Mouse (Mus musculus) heart, embryonic 16.5 days (tissue): Measurements from ENCODE around the gene Krt7. TPM values are rescaled to one million over a fixed set of nuclear protein-coding genes. Genes with fewer than 3 reads are reported as not detected.

Experiments
- ATAC-seq: fragments of 200-750 bp; cut with Nextera tagmentation; replicated peaks from 2 replicates; pipeline ENCODE4 v1.8.0; 2017; ENCODE audit warnings: moderate number of reproducible peaks; ENCODE audit not compliant: insufficient read depth, low FRiP score; ENCODE audit errors: extremely low read depth
- H3K27ac ChIP-seq: fragments of 300-500 bp; sonication (generic); 2 replicates; pipeline ENCODE4 v1.5.1; 2014; ENCODE audit warnings: mild to moderate bottlenecking, low read length, control low read depth, moderate library complexity
- H3K27me3 ChIP-seq: fragments of 300-500 bp; sonication (generic); 2 replicates; pipeline ENCODE4 v1.6.1; 2014; ENCODE audit warnings: low read length, mixed read lengths; ENCODE audit not compliant: control insufficient read depth, insufficient read depth
- H3K36me3 ChIP-seq: fragments of 300-500 bp; sonication (generic); 2 replicates; pipeline ENCODE4 v1.6.1; 2014; ENCODE audit not compliant: control insufficient read depth, insufficient read depth
- H3K4me1 ChIP-seq: fragments of 300-500 bp; sonication (generic); 2 replicates; pipeline ENCODE4 v1.6.1; 2014; ENCODE audit warnings: low read length, mixed read lengths; ENCODE audit not compliant: control insufficient read depth, insufficient read depth
- H3K4me2 ChIP-seq: fragments of 300-500 bp; sonication (generic); 2 replicates; pipeline ENCODE4 v1.6.1; 2014; ENCODE audit warnings: low read depth, mild to moderate bottlenecking, control low read depth, low read length
- H3K4me3 ChIP-seq: fragments of 300-500 bp; sonication (generic); 2 replicates; pipeline ENCODE4 v1.5.1; 2014; ENCODE audit warnings: mild to moderate bottlenecking, control low read depth, low read length
- H3K9ac ChIP-seq: fragments of 300-500 bp; sonication (generic); 2 replicates; pipeline ENCODE4 v1.6.1; 2014; ENCODE audit warnings: low read length, control low read depth
- H3K9me3 ChIP-seq: fragments of 300-500 bp; sonication (generic); replicated peaks from 2 replicates; pipeline ENCODE4 v1.6.1; 2016; ENCODE audit warnings: low read length; ENCODE audit not compliant: control insufficient read depth
- WGBS: fragments of 180-500 bp; shearing (Covaris S2); extraction: QIAGEN DNeasy Blood & Tissue Kit; methylation state at CpG from one replicate; pipeline ENCODE4 v1.1.7; 2014; 5-methylcytosine and 5-hydroxymethylcytosine counted together
- microRNA counts: library from miRNA; unstranded; fragments of <30 nt; microRNA quantifications from one replicate; lab custom pipeline; 2016
- microRNA-seq: library from miRNA; unstranded; fragments of <30 nt; microRNA quantifications from one replicate; pipeline ENCODE4, GENCODE M21; 2017
- polyA plus RNA-seq: library from polyadenylated mRNA; unstranded; fragments of >200 nt; fragmentation: Nextera tagmentation; extraction: Ambion mirVana; gene quantifications from 2 replicates; pipeline ENCODE4 v1.2.1, GENCODE M21; 2015

Gene Krt7
- polyA plus RNA-seq, 1 experiment from 2014 or later = 19.6 TPM

GRCm38 (mm10) chr15:101472952-101473528 is 62.2 kb downstream of the Krt7 start, which contains the start of gene Krt86:
Krt86 (plus strand) TSS chr15:101473478.
- H3K4me2 ChIP-seq = no peak within 1 kb of the TSS
- H3K9me3 ChIP-seq = no peaks in the 10 kb centered on the region
- H3K4me1 ChIP-seq = no peaks in the 10 kb centered on the region
- H3K4me3 ChIP-seq = no peak within 1 kb of the TSS
- no peaks in the 10 kb centered on the region for H3K36me3 ChIP-seq
- 21% methylated on average over 10 of the region's 10 CpGs for WGBS
- H3K27ac ChIP-seq = no peak within 1 kb of the TSS
- no peak within 1 kb of the TSS for H3K9ac ChIP-seq
- peaks cover 1% of the 10 kb centered on the region; the same call in 1 of the 2 replicates for H3K27me3 ChIP-seq
- no peak for ATAC-seq

DNA sequence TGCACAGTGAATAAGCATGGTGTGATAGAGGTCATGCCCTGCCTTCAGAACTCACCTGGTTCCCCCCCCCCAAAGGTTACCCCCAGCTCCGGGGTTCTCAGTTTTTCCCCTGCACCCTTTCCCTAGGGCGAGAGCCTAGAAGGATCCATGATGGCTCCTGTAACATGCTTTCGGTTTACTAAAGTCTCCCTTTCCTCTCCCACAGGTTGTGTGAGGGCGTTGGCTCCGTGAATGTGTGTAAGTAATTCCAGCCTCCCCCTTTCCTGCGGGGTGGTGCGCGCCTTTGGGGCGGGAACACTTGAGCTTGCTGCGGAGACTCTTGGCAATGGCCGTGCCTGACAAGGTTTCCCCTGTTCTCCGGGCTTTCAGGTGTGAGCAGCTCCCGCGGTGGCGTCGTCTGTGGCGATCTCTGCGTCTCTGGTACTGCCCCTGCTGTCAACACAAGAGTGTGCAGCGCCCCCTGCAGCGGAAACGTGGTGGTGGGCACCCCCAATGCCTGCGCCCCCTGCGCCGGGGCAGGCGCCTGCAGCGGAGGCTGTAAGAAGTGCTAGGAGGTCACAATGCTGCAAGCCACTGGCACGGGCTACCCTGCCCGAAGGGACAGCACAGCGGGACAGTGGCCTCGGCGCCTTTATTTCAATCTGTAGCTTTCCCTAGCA is 68.3 kb downstream of the Krt7 start:
- Histone ChIP-seq H3K36me3 (no peaks in the 10 kb centered on the region), H3K27ac (no peak overlapping the region), H3K4me3 (peak overlapping the region; percentile 44), H3K9me3 (no peaks in the 10 kb centered on the region), H3K9ac (no peak overlapping the region), H3K27me3 (peaks cover 16% of the 10 kb centered on the region), H3K4me2 (peak overlapping the region; percentile 60), H3K4me1 (peaks cover 3% of the 10 kb centered on the region; the same call in 1 of the 2 replicates)
- 7% methylated on average over 31 of the region's 31 CpGs for WGBS
- ATAC-seq = no peak

DNA sequence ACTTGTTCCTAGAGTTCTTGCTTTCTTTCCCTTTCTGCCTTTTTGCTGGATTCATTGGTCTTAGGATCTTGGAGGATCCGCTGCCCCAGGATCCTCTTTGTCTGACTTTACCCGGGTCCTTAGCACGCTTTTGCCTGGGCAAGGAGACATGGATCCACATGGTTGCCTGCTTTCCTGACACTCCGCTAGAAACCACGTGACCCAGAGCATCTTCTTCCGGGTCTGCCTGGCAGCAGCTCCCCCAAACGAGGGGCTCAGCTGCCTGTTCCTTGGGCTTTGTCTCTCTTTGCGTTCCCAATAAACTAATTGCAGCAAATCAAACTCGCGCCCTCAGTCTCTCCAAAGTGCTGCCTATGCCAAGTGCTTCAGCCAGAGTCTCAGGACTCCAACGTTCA is 68.8 kb downstream of the Krt7 start:
- H3K9me3 ChIP-seq = no peaks in the 10 kb centered on the region
- H3K27ac ChIP-seq = no peak overlapping the region
- no peaks in the 10 kb centered on the region for H3K36me3 ChIP-seq
- peak overlapping the region; percentile 44 for H3K4me3 ChIP-seq
- H3K4me1 ChIP-seq = peaks cover 3% of the 10 kb centered on the region; the same call in 1 of the 2 replicates
- H3K27me3 ChIP-seq = peaks cover 16% of the 10 kb centered on the region
- no peak for ATAC-seq
- whole genome bisulfite sequencing = 31% methylated on average over 11 of the region's 11 CpGs
- H3K9ac ChIP-seq = no peak overlapping the region
- H3K4me2 ChIP-seq = peak overlapping the region; percentile 60

MicroRNA genes within 50 kb of the gene (microRNA counts, 519-probe panel; counts per million panel counts)
- microRNA mmu-miR-1941-3p (lab: Ali Mortazavi, UCI) (2,373 counts per million, percentile 52 among the panel's probes with 10 or more counts), microRNA mmu-miR-1941-5p (lab: Ali Mortazavi, UCI) (1,593 counts per million, percentile 11 among the panel's probes with 10 or more counts)

Small RNAs within 50 kb of the gene (microRNA-seq; reads per million reads assigned to microRNA genes)
- 1.8 reads per million for gene Mir1941

Other genes starting within 250 kb of the Krt7 start
- 7.1 and 8.0 TPM in 2 replicates for gene Acvr1b, start 237.0 kb upstream of the Krt7 start, polyA plus RNA-seq
- gene Grasp, start 186.9 kb upstream of the Krt7 start, polyA plus RNA-seq = 3.1 and 3.4 TPM in 2 replicates
- gene Nr4a1, start 156.8 kb upstream of the Krt7 start, polyA plus RNA-seq = 12.6 and 13.5 TPM in 2 replicates
- gene Atg101, start 126.8 kb upstream of the Krt7 start, polyA plus RNA-seq = 64.5 and 68.9 TPM in 2 replicates
- gene 6030408B16Rik, start 117.8 kb upstream of the Krt7 start, polyA plus RNA-seq = 2.8 and 7.1 TPM in 2 replicates
- 8.7 and 9.0 TPM in 2 replicates for gene Krt80, start 40.9 kb upstream of the Krt7 start, polyA plus RNA-seq
- gene Krt87, start 27.8 kb downstream of the Krt7 start, polyA plus RNA-seq = 0.14 TPM in 1 of 2 replicates, not detected in the other
- gene Krt88, start 36.7 kb downstream of the Krt7 start, polyA plus RNA-seq = not detected in 2 replicates
- not detected in 2 replicates for gene Krt81, start 52.7 kb downstream of the Krt7 start, polyA plus RNA-seq
- not detected in 2 replicates for gene Krt86, start 62.4 kb downstream of the Krt7 start, polyA plus RNA-seq
- gene Krt83, start 80.5 kb downstream of the Krt7 start, polyA plus RNA-seq = 0.25 TPM in 1 of 2 replicates, not detected in the other
- not detected in 2 replicates for gene Gm49425, start 106.2 kb downstream of the Krt7 start, polyA plus RNA-seq
- gene Krt84, start 121.8 kb downstream of the Krt7 start, polyA plus RNA-seq = not detected in 2 replicates
- not detected in 2 replicates for gene Krt82, start 139.6 kb downstream of the Krt7 start, polyA plus RNA-seq
- gene Krt90, start 151.9 kb downstream of the Krt7 start, polyA plus RNA-seq = not detected in 2 replicates
- 0.17 and 0.19 TPM in 2 replicates for gene Krt75, start 162.9 kb downstream of the Krt7 start, polyA plus RNA-seq
- not detected in 2 replicates for gene Gm5414, start 217.1 kb downstream of the Krt7 start, polyA plus RNA-seq
- not detected in 2 replicates for gene Gm5478, start 236.3 kb downstream of the Krt7 start, polyA plus RNA-seq